Mouse (Mus musculus) spleen, adult 2 months (tissue): ENCODE data around the gene Trp53i13.

Experiments
- CTCF ChIP-seq: fragments of 200-500 bp; IDR thresholded peaks from 2 replicates; pipeline ENCODE4 v1.5.1; 2011; ENCODE audit warnings: mild to moderate bottlenecking, inconsistent platforms; ENCODE audit not compliant: insufficient read depth, insufficient read length, insufficient replicate concordance; ENCODE audit errors: extremely low read depth
- POLR2A ChIP-seq: fragments of 200-500 bp; IDR thresholded peaks from 2 replicates; pipeline ENCODE4 v1.6.1; 2011; ENCODE audit warnings: low read depth, low read length, inconsistent platforms

GRCm38 (mm10) chr11:77506941-77507340 lies 8.8 kb downstream of the Trp53i13 start:
- no peak for TF ChIP-seq CTCF
- TF ChIP-seq POLR2A = no peak
